9 mouse cellular contexts compared by ENCODE assay signal in the genomic region with DNA sequence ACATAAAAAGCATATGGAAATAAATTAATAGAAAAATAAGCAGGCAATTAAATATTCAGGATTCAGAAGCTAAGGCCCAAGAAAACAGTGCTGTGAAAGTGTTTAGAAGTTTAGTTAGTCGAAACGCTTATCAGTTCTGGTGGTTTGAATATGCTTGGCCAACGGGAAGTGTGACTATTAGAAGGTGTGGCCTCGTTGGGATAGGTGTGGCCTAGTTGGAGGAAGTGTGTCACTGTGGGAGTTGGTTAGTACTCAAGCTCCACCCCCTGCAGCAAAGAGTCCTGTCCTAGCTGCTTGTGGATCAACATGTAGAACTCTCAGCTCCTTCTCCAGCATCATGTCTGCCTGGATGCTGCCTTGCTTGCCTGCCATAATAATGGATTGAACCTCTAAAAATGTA. TPM values are rescaled to one million over a fixed set of nuclear protein-coding genes. Genes with fewer than 3 reads are reported as not detected.
DNase-seq lines count a peak whose midpoint lies in the region; ATAC-seq lines count a peak whose summit lies in the region.
"Had no signal": no experiment of that assay in that cellular context is flagged by ENCODE, and none has a peak within 500 bp of the region (broad histone marks: within the 10 kb centered on the region; RNA-seq: fewer than 3 reads in every experiment).

No protein-coding gene starts in this region.

- no peaks in the 10 kb centered on the region for H3K9me3 ChIP-seq in intestine, embryonic 16.5 days (ENCODE audit: control insufficient read depth, low read length)
- no peaks in the 10 kb centered on the region for H3K9me3 ChIP-seq in forebrain, embryonic 10.5 days
- H3K9me3 ChIP-seq: embryonic facial prominence, embryonic 13.5 days; limb, embryonic 13.5 days had no signal

- no peak overlapping the region for H3K9ac ChIP-seq in intestine, embryonic 16.5 days (ENCODE audit: low read depth, low read length)
- H3K9ac ChIP-seq: embryonic facial prominence, embryonic 13.5 days; limb, embryonic 13.5 days had no signal

- 81% methylated on average over 4 of the region's 4 CpGs for WGBS in intestine, embryonic 16.5 days
- WGBS in forebrain, embryonic 10.5 days: 91% methylated on average over 4 of the region's 4 CpGs

- H3K4me2 ChIP-seq in intestine, embryonic 16.5 days (ENCODE audit: low read depth, low read length): no peak overlapping the region
- H3K4me2 ChIP-seq: embryonic facial prominence, embryonic 13.5 days; limb, embryonic 13.5 days had no signal

- ATAC-seq in intestine, embryonic 16.5 days: peak; percentile 70

- H3K4me1 ChIP-seq in intestine, embryonic 16.5 days (ENCODE audit: control insufficient read depth, insufficient read depth, low read length): no peaks in the 10 kb centered on the region
- peaks cover 13% of the 10 kb centered on the region for H3K4me1 ChIP-seq in forebrain, embryonic 10.5 days
- H3K4me1 ChIP-seq: limb, embryonic 13.5 days had no signal

- no peaks in the 10 kb centered on the region for H3K36me3 ChIP-seq in intestine, embryonic 16.5 days (ENCODE audit: control insufficient read depth, insufficient read depth, low read length)
- H3K36me3 ChIP-seq in forebrain, embryonic 10.5 days (replicated peaks): no peaks in the 10 kb centered on the region
- H3K36me3 ChIP-seq: embryonic facial prominence, embryonic 13.5 days; limb, embryonic 13.5 days had no signal

- intact Hi-C loops in left cerebral cortex, postnatal 10 days (cut with DNase I): no loop called here

- no peak overlapping the region for H3K27ac ChIP-seq in intestine, embryonic 16.5 days (ENCODE audit: low read length)
- no peak overlapping the region for H3K27ac ChIP-seq in forebrain, embryonic 10.5 days
- H3K27ac ChIP-seq: embryonic facial prominence, embryonic 13.5 days; limb, embryonic 13.5 days had no signal

- peak; percentile 43 for DNase-seq in CD4-positive helper T cell, adult 2 months (ENCODE audit: low read depth, low spot score)
- DNase-seq in NIH3T3 (ENCODE audit: low read depth): peak; percentile 16
- peak; percentile 41 to 67 for DNase-seq in monocyte, adult 2 months (ENCODE audit: low read depth in 1 of 2, low spot score in 2 of 2)
- no peak for DNase-seq in left cerebral cortex, postnatal 10 days (ENCODE audit: extremely low spot score in 1 of 2, low spot score in 2 of 2)
- no peak for DNase-seq in forebrain, embryonic 10.5 days (ENCODE audit: extremely low spot score, low spot score)
- DNase-seq in embryo, embryonic 9.5 days (ENCODE audit: extremely low spot score): no peak

- H3K4me3 ChIP-seq in intestine, embryonic 16.5 days (ENCODE audit: low read length): no peak overlapping the region
- no peak overlapping the region for H3K4me3 ChIP-seq in forebrain, embryonic 10.5 days
- H3K4me3 ChIP-seq: embryonic facial prominence, embryonic 13.5 days; limb, embryonic 13.5 days had no signal

- no peaks in the 10 kb centered on the region for H3K27me3 ChIP-seq in intestine, embryonic 16.5 days (replicated peaks; ENCODE audit: control insufficient read depth, insufficient read depth, low read length)
- H3K27me3 ChIP-seq in forebrain, embryonic 10.5 days (ENCODE audit: poor library complexity, severe bottlenecking): 0 out of 2 replicates have a peak, but pooled peaks cover 3% of the 10 kb centered on the region
- H3K27me3 ChIP-seq: embryonic facial prominence, embryonic 13.5 days; limb, embryonic 13.5 days had no signal

RNA-seq across cellular contexts. Expression of a gene that starts 6.5 kb away (rescaled TPM):
- polyA plus RNA-seq in intestine, embryonic 16.5 days (2015; fragmentation: Nextera tagmentation; extraction: Ambion mirVana): 3.1 and 3.7 TPM in 2 replicates
- 100 to 1,000 TPM; 128 to 139 TPM for total RNA-seq in left cerebral cortex, postnatal 10 days (2021)
- polyA plus RNA-seq in forebrain, embryonic 10.5 days (2016; fragmentation: Nextera tagmentation; extraction: Ambion mirVana): 7.7 and 8.1 TPM in 2 replicates

Comparison
In these comparisons a context has a peak if more than half of its experiments do, and no peak if none do; other contexts are left out.
1. DNase-seq: peak in CD4-positive helper T cell, adult 2 months (single experiment), NIH3T3 (single experiment) and monocyte, adult 2 months (2 of 2); none in left cerebral cortex, postnatal 10 days (0 of 2), forebrain, embryonic 10.5 days (single experiment) and embryo, embryonic 9.5 days (single experiment).